Mouse (Mus musculus) intestine, embryonic 14.5 days (tissue): ENCODE data around the gene Depdc1a. TPM values are rescaled to one million over a fixed set of nuclear protein-coding genes. Genes with fewer than 3 reads are reported as not detected.
"Not testable (repeated sequence)": the region's sequence is repeated elsewhere in the genome, so short reads cannot be mapped to it uniquely, and the experiment has no call there.

ENCODE experiments used
- ATAC-seq: fragments of 200-750 bp; cut with Nextera tagmentation; replicated peaks from 2 replicates; pipeline ENCODE4 v1.8.0; 2017; ENCODE audit warnings: low read depth, moderate number of reproducible peaks, moderate TSS enrichment, moderate library complexity; ENCODE audit not compliant: low FRiP score, low TSS enrichment
- DNase-seq: peaks from one replicate; pipeline ENCODE4 v3.0.0-alpha.2; 2018; ENCODE audit warnings: low spot score
- H3K27ac ChIP-seq: fragments of 300-500 bp; sonication (generic); 2 replicates; pipeline ENCODE4 v1.5.1; 2014; ENCODE audit warnings: low read depth, mild to moderate bottlenecking, control low read depth
- H3K27me3 ChIP-seq: fragments of 300-500 bp; sonication (generic); replicated peaks from 2 replicates; pipeline ENCODE4 v1.6.1; 2014; ENCODE audit warnings: low read length, control low read depth; ENCODE audit not compliant: control insufficient read depth, insufficient read depth
- H3K36me3 ChIP-seq: fragments of 300-500 bp; sonication (generic); 2 replicates; pipeline ENCODE4 v1.6.1; 2014; ENCODE audit warnings: low read length, control low read depth; ENCODE audit not compliant: control insufficient read depth, insufficient read depth
- H3K4me1 ChIP-seq: fragments of 300-500 bp; sonication (generic); replicated peaks from 2 replicates; pipeline ENCODE4 v1.6.1; 2014; ENCODE audit warnings: low read length, control low read depth, mixed read lengths; ENCODE audit not compliant: control insufficient read depth, insufficient read depth
- H3K4me2 ChIP-seq: fragments of 300-500 bp; sonication (generic); 2 replicates; pipeline ENCODE4 v1.6.1; 2014; ENCODE audit warnings: low read length
- H3K4me3 ChIP-seq: fragments of 300-500 bp; sonication (generic); 2 replicates; pipeline ENCODE4 v1.5.1; 2014; ENCODE audit warnings: low read depth, low read length, control low read depth, mixed read lengths
- H3K9ac ChIP-seq: fragments of 300-500 bp; sonication (generic); 2 replicates; pipeline ENCODE4 v1.6.1; 2014; ENCODE audit warnings: mild to moderate bottlenecking, low read length
- H3K9me3 ChIP-seq: fragments of 300-500 bp; sonication (generic); 2 replicates; pipeline ENCODE4 v1.6.1; 2016; ENCODE audit warnings: low read length, control low read depth; ENCODE audit not compliant: control insufficient read depth
- WGBS: fragments of 180-500 bp; shearing (Covaris S2); extraction: QIAGEN DNeasy Blood & Tissue Kit; methylation state at CpG from one replicate; pipeline ENCODE4 v1.1.7; 2014; 5-methylcytosine and 5-hydroxymethylcytosine counted together
- polyA plus RNA-seq: library from polyadenylated mRNA; unstranded; fragments of >200 nt; fragmentation: Nextera tagmentation; extraction: Ambion mirVana; gene quantifications from 2 replicates; pipeline ENCODE4 v1.2.1, GENCODE M21; 2014

The Depdc1a gene
- polyA plus RNA-seq = 29.7 and 38.5 TPM in 2 replicates

GRCm38 (mm10) chr3:159495243-159495801, at the start of gene Depdc1a:
Depdc1a (plus strand) TSS chr3:159495433.
- Histone ChIP-seq H3K4me2 (peak within 1 kb of the TSS; percentile 60), H3K27me3 (no peaks in the 10 kb centered on the region), H3K4me3 (peak within 1 kb of the TSS; percentile 62), H3K9me3 (no peaks in the 10 kb centered on the region), H3K4me1 (0 out of 2 replicates have a peak, but pooled peaks cover 3% of the 10 kb centered on the region), H3K27ac (no peak within 1 kb of the TSS), H3K36me3 (peaks cover 6% of the 10 kb centered on the region), H3K9ac (peak within 1 kb of the TSS; percentile 65)
- ATAC-seq (peak; percentile 100), DNase-seq (peak; percentile 90)
- WGBS = under 1% methylated on average over 28 of the region's 28 CpGs

- Histone ChIP-seq H3K9ac (no peak overlapping the region), H3K4me2 (no peak overlapping the region), H3K27ac (no peak overlapping the region), H3K9me3 (no peaks in the 10 kb centered on the region), H3K4me1 (no peaks in the 10 kb centered on the region), H3K36me3 (no peaks in the 10 kb centered on the region), H3K27me3 (no peaks in the 10 kb centered on the region), H3K4me3 (no peak overlapping the region)
- ATAC-seq (no peak), DNase-seq (no peak)
- WGBS = 48% methylated on average over 1 of the region's 1 CpGs
These were observed 25.2 kb upstream of the Depdc1a start for GRCm38 (mm10) chr3:159470059-159470458.

- H3K4me2 ChIP-seq = no peak overlapping the region
- no peaks in the 10 kb centered on the region for H3K27me3 ChIP-seq
- H3K36me3 ChIP-seq = no peaks in the 10 kb centered on the region
- no peak overlapping the region for H3K4me3 ChIP-seq
- WGBS = 88% methylated on average over 1 of the region's 1 CpGs
- DNase-seq (no peak), ATAC-seq (no peak)
- no peak overlapping the region for H3K27ac ChIP-seq
- H3K9ac ChIP-seq = no peak overlapping the region
- no peaks in the 10 kb centered on the region for H3K9me3 ChIP-seq
- H3K4me1 ChIP-seq = no peaks in the 10 kb centered on the region
These were observed 19.8 kb upstream of the Depdc1a start for GRCm38 (mm10) chr3:159475465-159475864.

- no peak overlapping the region for H3K4me3 ChIP-seq
- WGBS = 65% methylated on average over 1 of the region's 1 CpGs
- H3K9me3 ChIP-seq = no peaks in the 10 kb centered on the region
- ATAC-seq = peak; percentile 85
- DNase-seq = no peak
- no peak overlapping the region for H3K27ac ChIP-seq
- H3K4me2 ChIP-seq = no peak overlapping the region
- H3K4me1 ChIP-seq = no peaks in the 10 kb centered on the region
- no peak overlapping the region for H3K9ac ChIP-seq
- no peaks in the 10 kb centered on the region for H3K27me3 ChIP-seq
- no peaks in the 10 kb centered on the region for H3K36me3 ChIP-seq
These were observed 17.8 kb upstream of the Depdc1a start for GRCm38 (mm10) chr3:159477250-159477962.

- ATAC-seq = peak; percentile 34; the same call in 1 of the 2 replicates
- H3K36me3 ChIP-seq, DNase-seq, H3K9me3 ChIP-seq, H3K27ac ChIP-seq, H3K4me1 ChIP-seq, H3K27me3 ChIP-seq: not testable (repeated sequence)
- peak overlapping the region; percentile 65 for H3K9ac ChIP-seq
- peak overlapping the region; percentile 62 for H3K4me3 ChIP-seq
- H3K4me2 ChIP-seq = peak overlapping the region; percentile 60
These were observed 524 bp upstream of the Depdc1a start for GRCm38 (mm10) chr3:159494709-159495108.

GRCm38 (mm10) chr3:159508899-159509298, 13.7 kb downstream of the Depdc1a start:
- Histone ChIP-seq H3K4me2 (no peak overlapping the region), H3K9me3 (no peaks in the 10 kb centered on the region), H3K27ac (no peak overlapping the region), H3K36me3 (no peaks in the 10 kb centered on the region), H3K4me3 (no peak overlapping the region), H3K4me1 (no peaks in the 10 kb centered on the region), H3K27me3 (no peaks in the 10 kb centered on the region), H3K9ac (no peak overlapping the region)
- ATAC-seq (no peak), DNase-seq (no peak)

GRCm38 (mm10) chr3:159528563-159528962, 33.3 kb downstream of the Depdc1a start:
- Histone ChIP-seq H3K4me3 (no peak overlapping the region), H3K9me3 (no peaks in the 10 kb centered on the region), H3K9ac (no peak overlapping the region), H3K4me1 (no peaks in the 10 kb centered on the region), H3K4me2 (no peak overlapping the region), H3K27ac (no peak overlapping the region), H3K27me3 (no peaks in the 10 kb centered on the region), H3K36me3 (peaks cover 12% of the 10 kb centered on the region; the same call in 1 of the 2 replicates)
- ATAC-seq (no peak), DNase-seq (no peak)

GRCm38 (mm10) chr3:159548303-159548702, 53.1 kb downstream of the Depdc1a start:
- 72% methylated on average over 3 of the region's 3 CpGs for WGBS
- no peak for ATAC-seq
- H3K9ac ChIP-seq = no peak overlapping the region

GRCm38 (mm10) chr3:159550224-159550623, 55.0 kb downstream of the Depdc1a start:
- H3K27ac ChIP-seq = no peak overlapping the region
- H3K36me3 ChIP-seq = no peaks in the 10 kb centered on the region
- ATAC-seq = no peak
- H3K4me2 ChIP-seq = no peak overlapping the region
- H3K4me3 ChIP-seq = no peak overlapping the region
- no peak for DNase-seq
- H3K9ac ChIP-seq = no peak overlapping the region
- H3K9me3 ChIP-seq = no peaks in the 10 kb centered on the region
- no peaks in the 10 kb centered on the region for H3K27me3 ChIP-seq
- H3K4me1 ChIP-seq = no peaks in the 10 kb centered on the region

More at GRCm38 (mm10) chr3:159548303-159548702, 53.1 kb downstream of the Depdc1a start:
- DNase-seq = no peak
- H3K9me3 ChIP-seq = no peaks in the 10 kb centered on the region
- H3K4me2 ChIP-seq = no peak overlapping the region
- no peaks in the 10 kb centered on the region for H3K27me3 ChIP-seq
- no peak overlapping the region for H3K4me3 ChIP-seq
- no peaks in the 10 kb centered on the region for H3K4me1 ChIP-seq
- H3K36me3 ChIP-seq = no peaks in the 10 kb centered on the region
- no peak overlapping the region for H3K27ac ChIP-seq
